Mouse (Mus musculus) erythroblast, embryonic 14.5 days (primary cell): ENCODE results near the gene Tial1. TPM values are rescaled to one million over a fixed set of nuclear protein-coding genes. Genes with fewer than 3 reads are reported as not detected.
A peak's percentile ranks its signal among the peaks of the same experiment; 100 is the strongest.

Experiments
- H3K27me3 ChIP-seq: 2 replicates; pipeline ENCODE4 v1.6.1; 2012; ENCODE audit warnings: inconsistent platforms; ENCODE audit not compliant: control insufficient read depth
- H3K36me3 ChIP-seq: 2 replicates; pipeline ENCODE4 v1.6.1; 2012; ENCODE audit warnings: mild to moderate bottlenecking, inconsistent platforms; ENCODE audit not compliant: control insufficient read depth
- H3K4me1 ChIP-seq: 2 replicates; pipeline ENCODE4 v1.6.1; 2012; ENCODE audit warnings: inconsistent platforms; ENCODE audit not compliant: control insufficient read depth
- H3K4me3 ChIP-seq: replicated peaks from 2 replicates; pipeline ENCODE3; 2012; ENCODE audit warnings: moderate library complexity, mild to moderate bottlenecking, inconsistent platforms
- H3K9me3 ChIP-seq: 2 replicates; pipeline ENCODE4 v1.6.1; 2012; ENCODE audit warnings: low read length, inconsistent platforms, mixed read lengths; ENCODE audit not compliant: control insufficient read depth
- GATA1 ChIP-seq: IDR thresholded peaks from 2 replicates; pipeline ENCODE4 v1.6.1; 2012; ENCODE audit warnings: low read length, inconsistent platforms, mixed read lengths
- TAL1 ChIP-seq: IDR thresholded peaks from 3 replicates; pipeline ENCODE4 v1.6.1; 2012; ENCODE audit warnings: low read length, inconsistent platforms, mixed read lengths
- polyA plus RNA-seq: library from polyadenylated mRNA; stranded (reverse); fragments of >175 nt; gene quantifications from 2 replicates; pipeline ENCODE4 v1.2.3, GENCODE M21; 2012

Tial1 gene
- polyA plus RNA-seq, 1 experiment, result 7.4 TPM

- no peaks in the 10 kb centered on the region for H3K9me3 ChIP-seq
- TF ChIP-seq GATA1, result no peak
- no peak for TF ChIP-seq TAL1
- no peak overlapping the region for H3K4me3 ChIP-seq
- peaks cover 40% of the 10 kb centered on the region for H3K4me1 ChIP-seq
- H3K36me3 ChIP-seq, result no peaks in the 10 kb centered on the region
- H3K27me3 ChIP-seq, result peaks cover 54% of the 10 kb centered on the region
Observed at GRCm38 (mm10) chr7:128419690-128420089, 41.8 kb downstream of the Tial1 start.

- Histone ChIP-seq H3K4me1 (peaks cover 56% of the 10 kb centered on the region), H3K9me3 (no peaks in the 10 kb centered on the region), H3K27me3 (peaks cover 50% of the 10 kb centered on the region), H3K4me3 (peak within 1 kb of the TSS; percentile 83), H3K36me3 (peaks cover 3% of the 10 kb centered on the region; the same call in 1 of the 2 replicates)
- TF ChIP-seq TAL1 (no peak), GATA1 (no peak)
Observed at GRCm38 (mm10) chr7:128417930-128418779, 43.4 kb downstream of the Tial1 start, which contains the start of gene Rgs10. TSS of gene Rgs10 (minus strand) at chr7:128418758.

- TF ChIP-seq TAL1, result no peak
- TF ChIP-seq GATA1, result no peak
- Histone ChIP-seq H3K27me3 (peaks cover 47% of the 10 kb centered on the region), H3K9me3 (no peaks in the 10 kb centered on the region), H3K36me3 (peaks cover 3% of the 10 kb centered on the region; the same call in 1 of the 2 replicates), H3K4me3 (peak overlapping the region; percentile 83), H3K4me1 (peaks cover 63% of the 10 kb centered on the region)
Observed at GRCm38 (mm10) chr7:128417226-128417929, 44.1 kb downstream of the Tial1 start.

GRCm38 (mm10) chr7:128416664-128417063 lies 44.9 kb downstream of the Tial1 start:
- TF ChIP-seq GATA1 (no peak), TAL1 (no peak)
- Histone ChIP-seq H3K4me1 (peaks cover 69% of the 10 kb centered on the region), H3K36me3 (peaks cover 9% of the 10 kb centered on the region), H3K4me3 (peak overlapping the region; percentile 83), H3K9me3 (no peaks in the 10 kb centered on the region), H3K27me3 (peaks cover 43% of the 10 kb centered on the region)

- H3K9me3 ChIP-seq, result no peaks in the 10 kb centered on the region
- no peak for TF ChIP-seq TAL1
- TF ChIP-seq GATA1, result no peak
- peaks cover 23% of the 10 kb centered on the region for H3K27me3 ChIP-seq
- peaks cover 76% of the 10 kb centered on the region for H3K4me1 ChIP-seq
- peak overlapping the region; percentile 55 for H3K4me3 ChIP-seq
- H3K36me3 ChIP-seq, result peaks cover 25% of the 10 kb centered on the region
Observed at GRCm38 (mm10) chr7:128414433-128414832, 47.1 kb downstream of the Tial1 start.

- Histone ChIP-seq H3K9me3 (peaks cover 2% of the 10 kb centered on the region; the same call in 1 of the 2 replicates), H3K4me1 (peaks cover 64% of the 10 kb centered on the region), H3K36me3 (peaks cover 39% of the 10 kb centered on the region), H3K4me3 (no peak overlapping the region), H3K27me3 (peaks cover 4% of the 10 kb centered on the region; the same call in 1 of the 2 replicates)
- TF ChIP-seq TAL1, result no peak
- no peak for TF ChIP-seq GATA1
Observed at GRCm38 (mm10) chr7:128412071-128412833, 49.3 kb downstream of the Tial1 start.

- Histone ChIP-seq H3K27me3 (no peaks in the 10 kb centered on the region), H3K36me3 (peaks cover 39% of the 10 kb centered on the region), H3K4me3 (no peak overlapping the region), H3K4me1 (peaks cover 55% of the 10 kb centered on the region), H3K9me3 (peaks cover 2% of the 10 kb centered on the region; the same call in 1 of the 2 replicates)
- no peak for TF ChIP-seq GATA1
- no peak for TF ChIP-seq TAL1
Observed at GRCm38 (mm10) chr7:128410708-128411413, 50.7 kb downstream of the Tial1 start.

- H3K4me1 ChIP-seq, result peaks cover 48% of the 10 kb centered on the region
- TF ChIP-seq TAL1 (no peak), GATA1 (no peak)
- H3K9me3 ChIP-seq, result peaks cover 2% of the 10 kb centered on the region; the same call in 1 of the 2 replicates
- no peaks in the 10 kb centered on the region for H3K27me3 ChIP-seq
- peaks cover 42% of the 10 kb centered on the region for H3K36me3 ChIP-seq
- H3K4me3 ChIP-seq, result no peak overlapping the region
Observed at GRCm38 (mm10) chr7:128408265-128408664, 53.3 kb downstream of the Tial1 start.
